Mouse (Mus musculus) cerebellum, postnatal 4 days (tissue): ENCODE measurements around the gene Cped1.

ENCODE experiments used
- DNase-seq, 2 experiments: peaks; one replicate each; pipeline ENCODE4 v3.0.0; 2022; ENCODE audit warnings: low spot score in 2 of 2, mixed read lengths in 1 of 2

Cped1 gene

GRCm38 (mm10) chr6:22168388-22168787 lies 182.7 kb downstream of the Cped1 start:
- DNase-seq, result no peak

- DNase-seq, result no peak
Observed at GRCm38 (mm10) chr6:22178721-22179295, 193.1 kb downstream of the Cped1 start.

GRCm38 (mm10) chr6:22180316-22180715 lies 194.6 kb downstream of the Cped1 start:
- no peak for DNase-seq

GRCm38 (mm10) chr6:22186967-22187366 lies 201.3 kb downstream of the Cped1 start:
- DNase-seq, result no peak

- no peak for DNase-seq
Observed at GRCm38 (mm10) chr6:22189346-22190335, 203.9 kb downstream of the Cped1 start.

- DNase-seq, result no peak
Observed at GRCm38 (mm10) chr6:22198603-22199002, 212.9 kb downstream of the Cped1 start.

- no peak for DNase-seq
Observed at GRCm38 (mm10) chr6:22199473-22199872, 213.8 kb downstream of the Cped1 start.

GRCm38 (mm10) chr6:22200133-22200532 lies 214.4 kb downstream of the Cped1 start:
- no peak for DNase-seq

- DNase-seq, result no peak
Observed at GRCm38 (mm10) chr6:22201879-22202278, 216.2 kb downstream of the Cped1 start.

- DNase-seq, result peak in 1 of 2 experiments; percentile 11
Observed at GRCm38 (mm10) chr6:22205030-22205750, 219.5 kb downstream of the Cped1 start.

GRCm38 (mm10) chr6:22205751-22206121 lies 220.0 kb downstream of the Cped1 start:
- DNase-seq, result no peak

GRCm38 (mm10) chr6:22206179-22206578 lies 220.5 kb downstream of the Cped1 start:
- no peak for DNase-seq

GRCm38 (mm10) chr6:22206630-22207293 lies 221.0 kb downstream of the Cped1 start:
- DNase-seq, result no peak

GRCm38 (mm10) chr6:22212158-22212557 lies 226.4 kb downstream of the Cped1 start:
- DNase-seq, result no peak

- DNase-seq, result no peak
Observed at GRCm38 (mm10) chr6:22213187-22213586, 227.5 kb downstream of the Cped1 start.

GRCm38 (mm10) chr6:22213813-22214212 lies 228.1 kb downstream of the Cped1 start:
- DNase-seq, result no peak

- DNase-seq, result no peak
Observed at GRCm38 (mm10) chr6:22214665-22215064, 228.9 kb downstream of the Cped1 start.

GRCm38 (mm10) chr6:22216276-22216973 lies 230.7 kb downstream of the Cped1 start:
- no peak for DNase-seq

- no peak for DNase-seq
Observed at GRCm38 (mm10) chr6:22221134-22221533, 235.4 kb downstream of the Cped1 start.

GRCm38 (mm10) chr6:22222087-22222486 lies 236.4 kb downstream of the Cped1 start:
- no peak for DNase-seq

- no peak for DNase-seq
Observed at GRCm38 (mm10) chr6:22222947-22223346, 237.2 kb downstream of the Cped1 start.
